12 mouse cellular contexts compared by ENCODE assay signal in genomic region chr5:34965531-34965930, GRCm38 (mm10). TPM values are rescaled to one million over a fixed set of nuclear protein-coding genes. Genes with fewer than 3 reads are reported as not detected.
"Had no signal": no experiment of that assay in that cellular context is flagged by ENCODE, and none has a peak within 500 bp of the region (broad histone marks: within the 10 kb centered on the region; RNA-seq: fewer than 3 reads in every experiment).

No protein-coding gene starts in this region.

- DNase-seq: cerebellum, postnatal 36 days; embryo, embryonic 11 days; forebrain, postnatal 0 days; gastrocnemius, adult 2 months; gastrocnemius, postnatal 10 days; gastrocnemius, postnatal 14 days; gastrocnemius, postnatal 25 days; gastrocnemius, postnatal 36 days; heart, adult 11 months; heart, adult 18-20 months; heart, adult 2 months had no signal

RNA-seq across cellular contexts. Expression of gene Msantd1, which starts 57.7 kb away (rescaled TPM):
- polyA plus RNA-seq: heart, embryonic 13.5 days had no signal
